Mouse (Mus musculus) 3T3-L1 (cell line): ENCODE data around the gene Enox1.
"Not testable (repeated sequence)": the region's sequence is repeated elsewhere in the genome, so short reads cannot be mapped to it uniquely, and the experiment has no call there.

Experiments used
- DNase-seq: peaks from one replicate; pipeline ENCODE4 v3.0.0-alpha.2; 2015; ENCODE audit warnings: low read depth, low spot score

Gene Enox1

GRCm38 (mm10) chr14:77156222-77156910 is at the start of gene Enox1:
TSS of gene Enox1 (plus strand) at chr14:77156763.
- peak; percentile 10 for DNase-seq

- not testable (repeated sequence) for DNase-seq
Measured at GRCm38 (mm10) chr14:77110622-77111021, 45.9 kb upstream of the Enox1 start.

- DNase-seq: no peak
Measured at GRCm38 (mm10) chr14:77130612-77131011, 26.0 kb upstream of the Enox1 start.

DNA sequence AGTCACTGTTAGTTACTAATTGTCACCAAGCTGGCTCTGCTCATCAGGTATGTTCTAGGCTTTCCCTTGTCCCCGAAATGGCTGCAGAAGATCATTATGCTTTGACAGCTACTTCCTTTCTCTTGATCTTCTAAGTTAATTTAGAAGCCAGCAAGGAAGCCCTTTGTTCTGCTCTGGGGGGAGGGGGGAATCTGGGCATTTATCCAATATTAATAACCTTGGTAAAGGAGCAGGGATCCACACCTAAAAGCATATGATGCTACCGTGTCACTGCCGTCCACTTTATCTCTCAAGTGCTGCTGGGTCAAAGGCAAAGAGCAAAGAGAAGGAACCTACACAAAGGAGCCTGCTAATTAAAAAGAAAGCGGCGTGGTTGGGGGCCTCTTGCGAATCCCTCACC is 19.6 kb upstream of the Enox1 start:
- no peak for DNase-seq

- DNase-seq: peak; percentile 86
Measured at GRCm38 (mm10) chr14:77141324-77142282, 15.0 kb upstream of the Enox1 start.

- DNase-seq: peak; percentile 58
Measured at GRCm38 (mm10) chr14:77145103-77145502, 11.5 kb upstream of the Enox1 start.

- DNase-seq: no peak
Measured at GRCm38 (mm10) chr14:77147635-77148034, 8.9 kb upstream of the Enox1 start.

GRCm38 (mm10) chr14:77150556-77150955 is 6.0 kb upstream of the Enox1 start:
- DNase-seq: no peak

DNA sequence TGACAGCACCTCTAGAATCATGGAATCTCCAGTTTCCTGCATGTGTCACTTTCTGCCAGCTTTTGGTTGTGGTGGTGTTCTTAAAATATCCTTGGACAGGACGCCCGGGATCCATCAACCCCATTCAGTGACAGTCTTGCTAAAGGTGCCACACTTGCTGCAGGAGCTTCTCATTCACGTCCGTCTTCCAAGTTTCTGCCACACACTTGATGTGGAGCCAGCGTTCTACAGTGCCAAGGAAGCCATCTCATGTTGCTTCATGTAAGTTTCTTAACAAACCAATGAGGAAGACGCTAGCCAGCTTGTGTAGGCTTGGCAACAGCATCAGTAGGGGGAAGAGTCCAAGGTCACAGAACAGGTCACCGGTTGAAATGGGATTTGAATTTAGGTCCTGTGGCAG is 5.1 kb upstream of the Enox1 start:
- DNase-seq: peak; percentile 41

- no peak for DNase-seq
Measured at GRCm38 (mm10) chr14:77156911-77157504, 445 bp downstream of the Enox1 start.

DNA sequence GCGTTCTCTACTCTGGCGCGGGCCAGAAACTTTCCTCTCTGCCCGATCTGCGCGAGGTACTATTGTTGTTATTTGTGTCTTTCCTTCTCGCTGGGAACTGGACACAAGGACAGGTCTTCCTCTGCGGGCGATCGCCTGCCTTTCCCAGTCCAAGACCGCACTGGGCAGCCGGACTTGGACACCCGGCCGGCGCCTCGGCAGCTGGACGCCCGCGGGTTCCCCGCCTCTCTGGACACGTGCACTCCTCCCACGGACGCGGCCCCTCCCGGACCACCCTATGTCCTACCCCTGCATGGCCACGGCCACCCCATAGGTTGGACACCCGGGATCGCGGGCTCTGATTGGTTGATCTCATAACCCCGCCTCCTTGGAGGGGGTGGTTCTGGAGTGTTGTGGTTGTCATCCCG is 945 bp downstream of the Enox1 start:
- no peak for DNase-seq

DNA sequence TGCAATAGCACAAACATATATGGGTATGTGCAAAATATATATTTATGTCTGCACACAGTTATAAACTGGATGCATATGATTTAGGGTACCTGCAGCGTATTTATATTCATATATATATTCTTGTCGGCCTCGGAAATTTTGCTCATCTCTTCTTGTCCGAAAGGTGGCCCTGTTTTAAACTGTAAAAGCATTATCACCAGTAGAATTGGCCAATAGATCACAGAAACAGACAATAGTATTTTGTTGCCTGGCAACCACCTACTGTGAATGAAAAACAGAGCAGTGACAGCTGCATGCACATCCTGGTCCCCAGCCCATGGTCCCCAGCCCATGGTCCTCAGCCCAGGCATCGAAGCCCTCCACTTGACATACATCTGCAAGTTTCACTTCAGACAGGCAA is 2.8 kb downstream of the Enox1 start:
- no peak for DNase-seq

DNA sequence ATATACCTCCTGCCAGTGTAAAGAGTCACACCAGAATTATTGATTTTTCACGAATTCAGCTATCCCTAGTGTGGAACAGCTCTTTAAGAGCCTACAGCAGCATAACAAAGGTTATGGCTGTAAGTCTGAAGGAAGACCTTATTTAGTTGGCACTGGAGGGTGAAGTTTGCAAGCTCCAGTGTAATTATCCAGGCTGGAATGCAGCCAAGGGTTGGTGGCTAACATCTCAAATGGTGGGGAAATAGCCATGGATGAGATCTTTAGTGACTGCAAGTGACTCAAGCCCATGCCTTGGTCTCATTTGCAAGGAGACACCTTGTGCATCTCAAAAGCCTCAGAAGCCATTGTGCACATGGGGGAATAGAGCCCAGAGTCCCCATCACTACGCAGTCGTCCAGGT is 5.9 kb downstream of the Enox1 start:
- no peak for DNase-seq

GRCm38 (mm10) chr14:77164396-77164795 is 7.8 kb downstream of the Enox1 start:
- no peak for DNase-seq

DNA sequence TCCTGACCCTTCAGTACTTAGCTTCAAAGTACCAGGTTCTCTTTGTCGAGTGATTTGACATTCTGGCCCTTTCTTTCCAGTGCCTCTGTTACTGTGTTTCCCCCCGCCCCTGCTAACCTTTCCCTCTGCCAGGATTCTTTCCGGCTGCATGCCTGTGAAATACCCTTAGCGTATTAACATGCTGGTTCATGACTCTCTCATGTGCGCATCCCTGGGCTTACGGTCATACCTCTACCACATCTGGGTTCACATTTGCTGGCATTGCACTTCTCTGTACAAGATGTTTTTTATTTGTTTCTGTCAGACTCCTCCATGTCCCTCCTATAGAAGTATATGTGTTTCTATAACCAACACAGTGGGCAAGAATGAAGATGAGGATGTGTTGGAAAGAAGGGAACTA is 11.6 kb downstream of the Enox1 start:
- no peak for DNase-seq

GRCm38 (mm10) chr14:77174491-77174890 is 17.9 kb downstream of the Enox1 start:
- DNase-seq: no peak

GRCm38 (mm10) chr14:77174931-77175330 is 18.4 kb downstream of the Enox1 start:
- no peak for DNase-seq

- no peak for DNase-seq
Measured at GRCm38 (mm10) chr14:77180241-77180640, 23.7 kb downstream of the Enox1 start.

GRCm38 (mm10) chr14:77180753-77181374 is 24.3 kb downstream of the Enox1 start:
- DNase-seq: peak; percentile 52

DNA sequence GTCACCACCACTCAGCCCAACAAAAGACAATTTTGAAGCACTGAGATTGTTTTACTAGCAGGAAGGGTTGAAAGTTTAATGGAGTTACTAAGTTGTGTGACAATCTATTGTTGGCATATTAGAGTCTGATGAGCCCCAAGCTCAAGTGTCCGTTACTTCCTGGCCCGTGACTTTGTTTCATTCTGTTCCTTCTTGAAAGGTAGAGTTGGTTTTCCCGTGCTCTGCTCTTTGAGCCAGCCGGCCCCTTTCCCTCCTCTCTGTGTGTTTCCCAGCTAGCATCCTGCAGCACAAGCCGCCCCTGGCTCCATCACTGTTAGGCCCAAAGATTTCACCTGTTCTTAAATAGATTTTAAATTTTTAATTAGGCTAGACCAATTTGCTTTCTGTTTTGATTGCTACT is 26.9 kb downstream of the Enox1 start:
- no peak for DNase-seq

DNA sequence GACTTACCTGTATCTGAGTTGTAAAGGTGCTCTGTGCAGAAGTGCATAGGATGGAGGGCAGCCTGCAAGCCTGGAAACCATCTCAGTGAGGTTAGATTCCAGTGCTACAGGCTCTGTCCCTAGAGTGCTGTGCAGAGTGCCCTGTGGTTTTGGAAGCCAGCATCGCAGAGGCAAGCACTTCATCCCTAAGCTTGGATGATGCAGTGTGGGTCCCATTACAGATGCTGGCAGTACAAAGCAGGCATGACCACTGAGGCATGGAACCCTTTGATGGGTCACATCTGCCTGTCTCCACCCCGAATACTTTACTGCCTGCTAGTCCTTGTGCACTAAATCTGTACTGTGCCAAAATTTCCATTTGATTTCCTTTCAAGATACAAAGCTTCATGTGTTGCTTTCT is 33.6 kb downstream of the Enox1 start:
- DNase-seq: no peak
